Mouse (Mus musculus) kidney, adult 8-10 months (tissue): ENCODE measurements around the gene Hmox2.
"Not testable (repeated sequence)": the region's sequence is repeated elsewhere in the genome, so short reads cannot be mapped to it uniquely, and the experiment has no call there.

ENCODE experiments used
- DNase-seq, 2 experiments: peaks; one replicate each; pipeline ENCODE4 v3.0.0; 2022

Hmox2 gene

DNA sequence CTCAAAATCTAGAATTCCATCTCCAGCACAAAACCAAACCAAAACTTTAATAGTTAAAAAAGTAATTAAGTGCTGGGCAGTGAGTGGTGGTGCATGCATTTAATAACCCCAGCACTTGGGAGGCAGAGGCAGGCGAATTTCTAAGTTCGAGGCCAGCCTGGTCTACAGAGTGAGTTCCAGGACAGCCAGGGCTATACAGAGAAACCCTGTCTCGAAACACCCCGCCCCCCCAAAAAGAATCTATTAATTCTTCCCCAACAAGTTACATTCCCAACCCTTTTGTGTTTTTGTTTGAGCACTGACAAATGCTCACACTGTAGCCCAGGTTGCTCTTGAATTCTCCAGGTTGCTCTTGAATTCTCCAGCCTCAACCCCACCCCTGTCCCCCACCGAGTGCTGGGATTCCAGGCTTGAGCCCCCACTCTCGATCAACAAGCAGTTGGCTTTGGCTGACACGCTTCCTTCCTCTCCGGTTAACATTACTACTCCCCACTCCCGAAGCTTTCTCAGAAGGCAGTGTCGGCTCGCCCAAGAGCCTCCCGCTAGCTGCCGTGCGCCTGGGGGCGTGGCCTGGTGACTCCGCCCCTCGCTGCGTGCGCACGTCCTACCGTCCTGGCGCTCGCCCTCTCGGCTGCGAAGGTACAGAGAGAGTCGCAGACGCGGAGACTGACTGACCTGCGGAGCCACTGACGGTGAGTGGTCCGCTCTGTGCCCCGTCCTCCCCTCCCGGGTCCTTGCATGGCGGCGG is at the start of gene Hmox2:
TSS of gene Hmox2 (plus strand) at position 582 of the 748 bp plus-strand sequence.
- peak; percentile 93 to 95 for DNase-seq

DNA sequence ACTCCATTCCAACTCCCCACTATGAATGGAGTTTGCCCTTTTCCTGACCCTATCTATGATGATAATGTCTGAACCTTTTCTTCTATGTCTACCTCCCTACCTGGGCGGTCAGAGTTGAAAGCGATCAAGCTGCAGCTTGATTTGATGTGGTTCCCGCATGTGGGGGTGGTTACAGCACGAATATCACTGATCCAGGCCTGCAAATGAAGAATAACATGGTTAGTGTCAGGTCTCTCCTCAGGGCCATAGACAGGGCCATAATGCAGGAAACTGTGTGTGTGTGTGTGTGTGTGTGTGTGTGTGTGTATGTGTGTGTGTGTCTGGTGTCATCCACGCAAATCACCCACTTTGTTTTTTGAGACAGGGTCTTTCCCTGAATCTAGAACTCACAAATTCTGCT is 49.3 kb upstream of the Hmox2 start:
- DNase-seq, result no peak

DNA sequence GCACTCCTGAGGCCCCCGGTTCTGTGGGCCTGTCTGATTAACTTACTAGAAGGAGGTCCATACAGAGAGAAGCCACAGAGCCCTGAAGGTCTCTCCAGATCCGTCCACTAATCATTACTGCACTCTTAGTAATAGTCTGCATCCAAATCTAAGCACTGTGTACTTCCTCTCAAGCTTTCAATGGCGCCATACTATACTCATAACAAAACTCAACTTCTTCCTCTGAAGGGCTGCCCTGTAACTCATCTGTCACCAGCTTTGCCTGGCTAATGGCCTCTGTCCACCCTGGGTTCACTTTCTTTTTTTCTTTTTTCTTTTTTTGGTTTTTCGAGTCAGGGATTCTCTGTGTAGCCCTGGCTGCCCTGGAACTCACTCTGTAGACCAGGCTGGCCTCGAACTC is 48.1 kb upstream of the Hmox2 start:
- DNase-seq, result no peak

DNA sequence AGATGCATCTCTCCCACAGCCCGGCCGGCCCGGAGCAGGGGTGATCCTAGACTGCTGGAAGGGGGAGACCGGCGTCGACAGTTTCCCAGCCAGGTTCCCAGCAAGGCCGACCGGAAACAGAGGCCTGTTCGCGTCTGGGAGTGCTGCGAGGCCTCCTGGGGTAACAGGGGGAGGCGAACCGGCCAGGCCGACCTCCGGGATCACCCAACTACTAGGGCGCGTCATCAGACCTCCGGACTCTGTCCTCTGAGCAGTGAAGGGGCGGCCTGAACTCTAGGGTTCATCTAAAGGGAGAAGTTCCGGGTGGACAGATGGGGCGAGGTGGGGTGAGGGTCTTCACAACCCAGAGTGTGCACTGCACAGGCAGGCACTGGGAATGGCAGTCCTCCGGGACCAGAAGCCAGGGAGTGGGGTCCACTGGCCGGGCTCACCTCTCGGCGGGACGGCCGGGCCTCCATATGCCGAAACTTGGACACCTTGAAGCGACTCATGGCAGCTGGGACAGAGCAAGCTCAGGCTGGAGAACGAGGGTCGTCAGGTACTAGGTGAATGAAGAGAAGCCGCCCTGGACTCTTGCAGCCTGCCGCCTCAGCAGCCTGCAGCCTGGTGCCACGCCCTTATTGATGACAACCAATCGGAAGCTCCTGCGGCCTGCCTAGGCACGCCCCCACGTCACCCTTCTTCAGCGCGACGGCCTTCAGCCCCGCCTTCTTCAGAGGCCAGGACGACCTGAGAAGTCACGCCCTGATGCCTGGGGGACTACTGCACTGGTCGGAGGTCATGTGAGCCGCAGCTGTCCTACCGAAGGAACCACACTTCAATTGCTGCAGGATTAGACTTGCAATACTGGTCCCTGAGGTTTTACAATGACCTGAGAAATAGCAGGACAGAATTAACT is 46.8 kb upstream of the Hmox2 start, which contains the start of gene Coro7:
TSS of gene Coro7 (minus strand) at position 657 of the 898 bp plus-strand sequence.
- peak; percentile 94 to 95 for DNase-seq

DNA sequence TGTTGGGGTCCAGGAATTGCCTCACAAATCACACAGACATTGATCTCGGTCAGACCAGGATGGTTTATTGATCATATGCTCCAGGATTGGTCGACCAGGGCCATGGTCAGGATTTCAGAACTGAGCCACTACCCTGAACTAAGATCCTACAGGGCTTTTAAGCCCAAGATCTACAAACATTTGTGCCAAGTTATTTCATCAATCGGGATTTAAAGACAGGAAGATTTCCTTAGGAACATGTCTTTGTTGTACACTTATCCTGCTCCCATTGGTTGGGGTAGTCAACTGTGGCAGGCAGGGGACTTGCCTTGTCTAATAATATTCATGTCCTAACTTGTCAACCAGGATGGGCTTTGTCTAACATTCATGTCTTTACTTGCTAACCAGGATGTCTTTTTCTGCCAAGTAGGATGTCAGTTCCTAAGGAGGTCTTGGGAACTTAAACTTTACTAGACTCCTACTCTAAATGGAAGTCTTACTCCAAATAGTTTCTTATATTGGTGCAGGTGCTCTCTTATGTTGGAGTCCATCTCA is 45.2 kb upstream of the Hmox2 start:
- not testable (repeated sequence) for DNase-seq

DNA sequence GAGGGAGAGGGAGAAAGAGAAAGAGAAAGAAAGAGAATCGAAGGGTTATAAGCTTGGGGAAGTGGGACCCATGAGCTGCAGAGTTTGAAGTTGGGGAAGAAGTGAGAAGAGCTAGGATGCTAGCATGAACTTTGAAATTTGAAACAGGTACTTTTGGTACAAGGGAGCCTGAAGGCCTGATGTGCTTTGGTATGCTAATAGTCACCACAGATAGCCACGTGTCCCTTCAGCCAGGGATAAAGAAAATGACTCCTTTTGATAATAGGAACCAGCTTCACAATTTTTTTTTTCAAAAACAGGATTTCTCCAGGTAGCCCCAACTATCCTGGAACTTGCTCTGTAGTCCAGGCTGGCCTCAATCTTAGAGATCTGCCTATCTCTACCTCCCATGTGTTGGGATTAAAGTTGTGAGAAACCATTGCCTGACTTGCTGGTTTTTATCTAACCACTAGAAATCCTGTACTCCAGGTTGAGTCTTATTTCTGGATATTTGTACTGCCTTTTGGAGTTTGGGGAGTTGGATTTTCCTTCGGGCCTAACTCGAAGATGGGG is 43.5 kb upstream of the Hmox2 start:
- no peak for DNase-seq

DNA sequence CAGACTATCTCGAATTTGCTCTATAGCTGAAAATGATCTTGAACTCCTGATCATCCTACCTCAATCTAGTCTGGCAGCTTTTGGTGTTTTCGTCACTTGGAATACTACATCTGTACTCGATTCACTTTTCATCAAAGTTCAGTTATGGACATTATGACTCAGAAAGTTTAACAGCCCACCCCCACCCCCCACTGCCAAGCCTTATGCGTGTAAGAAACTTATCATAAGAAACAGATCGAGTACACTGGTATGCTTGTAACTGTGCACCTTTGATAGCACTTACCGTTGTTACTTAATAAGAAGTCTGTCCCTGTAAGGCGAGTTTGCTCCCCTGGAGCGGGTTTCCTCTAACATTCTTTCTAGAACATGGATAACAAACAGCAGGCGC is 43.0 kb upstream of the Hmox2 start:
- no peak for DNase-seq

DNA sequence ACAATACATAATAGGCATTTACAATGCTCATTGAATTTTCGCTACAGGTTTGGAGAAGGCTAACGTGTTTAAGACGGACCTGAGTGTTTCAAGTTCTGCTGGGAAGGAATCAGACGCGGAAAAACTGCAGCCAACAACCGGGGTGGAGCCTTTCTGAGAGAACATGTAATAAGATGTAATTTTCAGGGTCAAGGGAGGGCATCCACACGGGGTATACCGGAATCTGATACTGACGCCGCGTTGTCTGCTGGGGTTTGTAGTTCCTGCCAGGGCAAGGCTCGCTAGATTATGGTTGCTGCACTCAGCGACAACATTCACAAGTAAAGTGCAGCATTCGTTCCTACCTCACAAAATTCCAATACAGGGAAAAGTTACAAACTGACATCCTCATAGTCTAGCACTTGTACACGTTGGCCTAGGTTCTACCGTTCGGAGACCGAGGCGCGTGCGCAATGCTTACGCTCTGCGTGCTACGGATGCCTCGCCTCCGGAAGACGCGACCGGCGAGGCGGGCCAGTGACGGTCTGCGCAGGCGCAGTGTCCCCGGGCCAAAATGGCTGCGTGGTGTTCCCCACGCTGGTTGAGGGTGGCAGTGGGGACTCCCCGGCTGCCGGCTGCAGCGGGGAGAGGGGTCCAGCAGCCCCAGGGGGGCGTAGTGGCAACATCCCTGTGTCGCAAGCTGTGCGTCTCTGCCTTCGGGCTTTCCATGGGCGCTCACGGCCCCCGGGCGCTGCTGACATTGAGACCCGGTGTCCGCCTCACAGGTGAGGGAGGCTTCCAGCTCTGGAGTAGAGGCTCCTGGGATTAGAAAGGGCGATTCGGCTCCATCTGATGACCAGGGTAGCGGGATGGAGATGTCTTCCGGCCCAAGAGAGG is 42.3 kb upstream of the Hmox2 start:
- peak; percentile 92 to 94 for DNase-seq

DNA sequence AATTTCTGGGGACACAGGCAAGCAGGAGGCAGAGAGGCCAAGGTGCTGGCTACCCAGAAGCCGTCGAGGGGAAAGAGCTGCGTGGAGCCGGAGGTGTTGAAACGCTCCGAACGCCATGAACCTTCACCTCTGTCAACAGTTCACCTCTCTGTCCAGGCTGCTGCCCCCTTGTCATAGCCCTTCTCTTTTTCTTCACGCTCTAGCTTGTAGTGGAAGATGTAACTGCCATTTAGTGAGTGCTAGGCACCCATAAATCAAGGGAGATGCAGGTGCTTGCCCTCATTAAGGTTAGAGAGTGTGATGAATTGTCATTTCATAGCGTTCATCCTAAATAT is 41.7 kb upstream of the Hmox2 start:
- DNase-seq, result no peak

DNA sequence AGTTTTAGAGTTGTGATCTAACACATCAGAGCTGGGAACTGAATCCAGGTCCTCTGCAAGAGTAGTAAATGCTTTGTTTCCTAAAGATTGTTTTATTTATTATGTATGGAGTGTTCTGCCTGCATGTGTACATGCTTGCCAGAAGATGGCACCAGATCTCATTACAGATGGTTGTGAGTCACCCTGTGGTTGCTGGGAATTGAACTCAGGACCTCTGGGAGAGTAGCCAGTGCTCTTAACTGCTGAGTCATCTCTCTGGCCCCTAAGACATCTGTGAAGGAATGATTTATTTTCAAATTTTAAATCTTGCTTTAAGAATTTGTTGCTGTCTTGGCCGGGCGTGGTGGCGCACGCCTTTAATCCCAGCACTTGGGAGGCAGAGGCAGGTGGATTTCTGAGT is 36.8 kb upstream of the Hmox2 start:
- DNase-seq, result not testable (repeated sequence)

DNA sequence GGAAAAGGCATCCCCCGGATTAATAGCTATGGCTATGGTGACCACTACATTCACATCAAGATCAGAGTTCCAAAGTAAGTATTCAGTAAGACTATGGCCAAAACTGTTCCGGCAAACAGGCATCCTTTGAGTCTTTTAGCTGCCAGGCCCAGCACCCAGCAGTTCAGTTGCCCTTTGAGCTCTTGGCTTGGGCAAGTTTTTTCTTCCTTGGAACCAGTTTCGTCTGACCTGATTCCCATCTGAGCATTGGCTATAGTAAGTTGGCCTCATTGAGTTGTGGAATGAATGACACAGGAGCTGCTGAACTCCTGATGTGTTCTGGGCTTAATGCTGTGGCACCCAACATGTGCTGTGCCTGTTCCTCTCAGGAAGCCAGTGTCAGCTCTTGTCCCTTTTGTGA is 24.9 kb upstream of the Hmox2 start:
- DNase-seq, result peak; percentile 42 to 47

DNA sequence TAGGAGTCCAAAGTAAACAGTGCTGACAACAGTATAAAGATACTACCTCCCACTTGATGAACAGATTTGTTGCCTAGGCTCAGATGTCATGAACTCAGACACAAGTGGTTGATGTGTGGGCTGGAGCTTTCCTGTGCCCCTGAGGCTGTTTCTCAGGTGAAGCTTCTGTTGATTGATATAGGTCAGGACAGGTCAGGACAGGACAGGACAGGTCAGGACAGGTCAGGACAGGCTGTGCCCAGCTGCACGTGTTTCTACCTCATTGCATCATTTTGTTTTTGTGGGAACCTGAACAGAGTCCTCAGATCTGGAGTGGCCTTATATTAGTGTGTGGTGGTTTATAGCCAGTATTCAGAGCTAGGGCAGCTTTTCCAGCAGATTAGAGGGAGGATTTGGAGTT is 23.5 kb upstream of the Hmox2 start:
- no peak for DNase-seq

DNA sequence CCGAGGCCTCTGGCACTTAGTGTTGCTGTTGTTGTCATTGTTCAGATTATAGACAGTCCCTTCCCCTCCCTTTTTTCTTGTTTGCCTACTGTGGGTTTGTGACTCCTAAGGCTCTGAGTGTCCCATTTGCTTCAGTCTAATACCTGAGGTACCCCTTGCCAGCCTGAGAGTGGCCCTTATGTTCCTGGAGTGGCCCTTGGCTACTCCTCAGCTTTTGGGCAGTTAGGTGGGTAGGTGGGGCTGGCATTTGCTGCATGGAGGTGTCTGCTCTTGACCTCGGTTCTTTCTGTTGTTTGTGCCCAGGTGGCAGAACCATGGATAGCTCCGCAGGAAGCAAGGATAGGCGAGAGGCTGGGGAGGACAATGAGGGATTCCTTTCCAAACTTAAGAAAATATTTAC is 20.6 kb upstream of the Hmox2 start:
- DNase-seq, result no peak

DNA sequence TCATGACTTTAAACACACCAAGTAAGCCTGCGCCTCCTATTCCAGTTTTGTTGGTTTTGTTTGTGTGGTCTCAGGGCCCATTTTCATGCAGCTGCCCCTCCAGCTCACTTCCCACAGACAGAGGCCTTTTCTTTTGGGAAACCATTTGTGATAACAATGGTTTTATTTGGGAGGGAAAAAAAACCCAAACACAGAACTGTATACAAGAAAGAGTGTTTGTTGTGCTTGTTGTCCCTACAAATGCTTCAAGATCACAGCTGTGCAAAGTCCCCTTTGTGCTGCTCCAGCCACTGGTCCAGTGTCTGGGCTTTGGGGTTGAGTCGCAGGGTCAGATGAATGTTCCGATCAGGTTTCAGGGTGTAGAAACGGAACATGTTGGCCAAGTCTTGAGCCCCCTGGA is 15.0 kb upstream of the Hmox2 start:
- no peak for DNase-seq

DNA sequence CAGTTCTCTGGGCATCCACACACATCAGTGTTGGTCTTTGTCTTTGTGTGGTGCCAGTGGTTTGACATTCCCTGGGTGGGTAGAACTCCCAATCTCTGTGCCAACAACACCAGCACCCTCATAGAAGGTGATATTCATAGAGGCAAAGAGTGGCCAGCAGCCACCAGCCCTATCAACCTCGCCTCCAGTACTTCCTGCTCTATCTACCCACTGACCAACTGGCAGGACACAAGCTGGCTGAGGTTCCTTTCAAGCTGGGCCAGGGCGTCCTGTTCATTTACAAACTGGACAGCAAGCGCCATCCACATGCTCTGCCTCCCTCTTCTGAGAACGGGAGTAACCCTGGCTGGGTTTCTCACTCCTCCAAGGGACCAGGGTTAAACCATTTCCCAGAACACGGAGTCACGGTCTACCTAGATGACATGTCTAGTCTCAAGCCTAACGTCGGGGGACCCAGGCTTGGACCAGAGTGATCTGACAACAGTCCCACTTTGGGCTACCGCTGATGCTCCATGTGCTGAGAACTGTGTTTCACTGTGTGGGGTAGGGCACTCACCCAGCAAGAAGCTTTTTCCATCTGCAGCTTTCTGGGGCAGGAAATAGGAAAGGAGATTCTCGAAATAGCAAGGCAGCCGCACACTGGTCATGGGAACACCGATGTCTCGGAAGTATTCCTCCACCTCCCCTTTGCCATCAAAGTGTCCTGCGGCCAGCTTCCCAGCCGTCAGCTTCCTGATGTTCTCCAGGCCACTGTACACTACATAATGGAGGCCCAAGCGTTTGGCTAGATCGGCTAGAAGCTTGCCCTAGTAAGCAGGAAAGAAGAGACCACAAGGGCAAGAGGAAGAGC is 12.1 kb upstream of the Hmox2 start:
- DNase-seq, result no peak

DNA sequence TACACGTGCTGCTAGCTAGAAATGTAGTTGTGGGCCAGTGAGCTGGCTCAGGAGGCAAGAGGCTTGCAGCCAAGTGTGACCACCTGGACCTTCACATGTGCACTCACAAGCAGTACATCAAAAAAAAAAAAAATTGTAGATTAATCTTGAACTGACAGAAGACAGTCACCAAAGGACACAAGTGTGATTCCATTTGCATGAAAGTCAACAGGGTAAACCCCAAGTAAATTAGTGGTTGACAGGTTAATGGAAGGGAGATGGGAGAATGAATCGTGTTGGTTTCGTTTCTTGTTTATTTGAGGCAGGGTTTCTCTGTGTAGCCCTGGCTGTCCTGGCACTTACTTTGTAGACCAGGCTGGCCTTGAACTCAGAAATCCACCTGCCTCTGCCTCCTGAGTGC is 8.3 kb upstream of the Hmox2 start:
- no peak for DNase-seq

DNA sequence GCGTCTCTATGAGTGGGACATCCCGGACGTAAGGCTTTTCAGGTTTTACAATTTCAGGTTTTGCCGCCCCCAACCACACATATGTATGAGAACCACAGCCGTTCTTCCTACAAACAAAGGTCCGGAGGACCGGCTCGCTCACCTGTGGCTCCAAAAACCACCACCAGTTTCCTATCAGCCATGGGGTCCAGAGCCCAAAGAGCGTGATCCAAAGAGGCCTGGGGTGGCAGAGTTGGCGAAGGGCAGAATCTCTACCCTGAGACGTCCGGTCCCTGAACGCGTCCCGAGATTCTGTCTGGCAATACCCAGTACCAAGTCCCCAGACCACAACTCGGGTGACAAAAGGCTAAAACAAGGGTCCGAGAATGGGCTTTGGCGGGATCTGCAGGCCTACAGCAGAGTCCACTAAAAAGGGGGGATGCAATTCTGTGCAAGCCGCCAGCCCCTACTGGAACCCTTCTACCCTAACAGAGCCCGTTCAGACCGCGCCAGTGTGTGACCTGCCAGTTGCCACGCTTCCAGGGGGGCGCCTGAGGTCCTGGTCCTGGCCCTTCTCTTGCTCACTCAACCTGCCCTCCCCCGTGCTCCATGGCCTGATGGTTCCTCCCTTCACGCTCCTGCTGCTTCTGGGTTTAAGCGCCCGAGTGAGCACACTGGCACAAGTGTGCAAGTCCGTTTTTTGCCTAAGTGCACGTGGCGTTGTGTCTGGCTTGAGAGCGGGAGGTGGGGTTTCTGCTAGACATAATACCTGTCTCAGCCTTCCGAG is 7.2 kb upstream of the Hmox2 start, which contains the start of gene Nmral1:
TSS of gene Nmral1 (minus strand) at position 604 of the 766 bp plus-strand sequence.
- DNase-seq, result peak; percentile 68 to 74

DNA sequence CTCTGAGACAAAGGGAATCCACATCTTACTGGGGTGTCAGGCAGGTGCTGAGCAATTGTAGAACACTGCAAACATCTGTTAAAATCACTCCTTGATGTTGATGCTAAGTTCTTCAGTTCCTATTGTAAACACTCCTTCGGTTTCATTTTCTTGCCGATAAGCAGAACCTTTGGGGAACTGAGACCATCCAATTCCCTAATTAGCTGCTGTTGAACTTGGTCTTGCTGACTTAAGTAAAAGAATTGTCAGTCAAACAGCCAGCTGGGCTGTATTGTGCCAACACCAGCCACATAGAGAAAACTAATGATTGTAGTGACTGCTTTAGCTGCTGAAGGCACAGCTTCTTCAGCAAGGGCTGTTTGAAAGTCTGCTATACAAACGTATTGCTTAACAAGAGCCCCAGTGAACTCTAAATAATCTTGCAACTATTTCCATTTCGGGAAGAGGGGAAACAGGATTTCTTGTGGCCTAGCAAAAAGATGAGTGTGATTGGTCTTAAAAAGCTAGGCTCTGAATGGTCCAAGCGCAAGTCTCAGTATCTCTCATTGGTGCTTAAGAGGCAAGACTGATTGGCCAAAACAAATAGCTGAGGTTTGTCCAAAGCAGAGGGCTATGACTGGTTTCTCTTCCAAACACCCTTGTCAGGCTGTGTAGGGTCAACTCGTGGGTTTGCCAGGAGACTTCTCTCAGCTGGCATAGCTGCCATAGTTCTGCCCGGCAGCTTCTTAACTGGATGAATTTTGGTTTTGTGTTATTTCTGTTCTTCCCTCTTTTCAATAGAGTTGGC is 3.8 kb upstream of the Hmox2 start:
- no peak for DNase-seq

DNA sequence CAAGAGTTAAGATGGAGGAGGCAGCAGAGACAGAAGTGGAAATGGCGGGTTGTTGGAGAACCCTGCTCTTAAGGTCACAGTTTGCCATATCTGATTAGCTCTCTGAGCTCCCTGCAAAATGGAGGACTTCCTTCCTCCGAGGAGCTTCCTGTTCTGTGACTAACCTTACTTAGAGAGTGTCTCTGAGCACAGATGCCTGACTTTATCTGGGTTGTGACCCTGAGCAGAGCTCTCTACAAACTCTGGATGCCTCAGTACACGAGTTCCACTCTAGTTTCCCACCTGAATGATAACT is 3.3 kb upstream of the Hmox2 start:
- DNase-seq, result no peak

DNA sequence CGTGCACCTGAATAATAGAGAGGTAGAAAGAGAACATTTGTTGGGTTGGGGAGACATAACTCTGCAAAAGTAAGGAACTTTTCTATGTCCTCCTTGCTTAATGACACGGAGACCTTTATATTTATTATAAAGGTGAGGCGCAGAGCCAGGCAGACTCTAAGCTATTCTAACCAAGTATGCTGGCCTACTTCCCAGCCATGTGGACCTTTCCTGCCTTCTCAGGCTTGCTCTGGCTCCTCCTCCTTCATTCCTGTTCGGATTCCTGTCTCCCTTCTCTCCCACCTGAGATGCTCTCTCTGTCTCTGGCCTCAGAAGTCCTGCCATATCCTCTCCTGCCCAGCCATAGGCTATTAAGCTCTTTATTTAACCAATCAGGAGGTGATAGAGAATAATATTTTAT is 895 bp upstream of the Hmox2 start:
- peak; percentile 31 to 52 for DNase-seq
